Comparison of ENCODE assay signal across 12 mouse cellular contexts in the genomic region with DNA sequence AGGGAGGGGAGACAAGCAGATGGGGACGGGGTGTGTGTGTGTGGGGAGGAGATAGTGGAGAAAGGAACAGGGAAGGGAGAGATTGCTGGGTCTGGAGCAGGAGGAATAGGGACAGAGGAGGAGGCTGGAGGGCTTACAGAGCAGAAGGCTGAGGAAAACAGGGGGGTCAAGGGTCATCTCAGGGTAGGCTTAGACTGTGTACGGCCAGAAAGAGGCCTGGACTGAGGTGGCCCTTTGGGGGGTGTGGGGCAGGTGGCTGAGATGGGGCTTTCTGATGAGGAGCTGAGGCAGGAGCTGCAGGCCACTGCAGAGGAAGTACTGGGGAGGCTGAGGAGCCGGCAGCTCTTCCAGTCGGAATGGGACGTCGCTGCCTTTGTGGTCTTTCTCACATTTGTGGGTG. TPM values are rescaled to one million over a fixed set of nuclear protein-coding genes. Genes with fewer than 3 reads are reported as not detected.
A peak's percentile ranks its signal among the peaks of the same experiment; 100 is the strongest.
DNase-seq lines count a peak whose midpoint lies in the region; ATAC-seq and TF ChIP-seq lines count a peak whose summit lies in the region.
"Had no signal": no experiment of that assay in that cellular context is flagged by ENCODE, and none has a peak within 500 bp of the region (broad histone marks: within the 10 kb centered on the region; RNA-seq: fewer than 3 reads in every experiment).

No protein-coding gene starts in this region.

- H3K4me2 ChIP-seq in heart, embryonic 16.5 days (ENCODE audit: low read depth, low read length): peak overlapping the region; percentile 8; the same call in 1 of the 2 replicates
- H3K4me2 ChIP-seq in heart, embryonic 12.5 days: no peak overlapping the region
- no peak overlapping the region for H3K4me2 ChIP-seq in midbrain, postnatal 0 days (ENCODE audit: low read depth, low read length, poor library complexity, severe bottlenecking)
- no peak overlapping the region for H3K4me2 ChIP-seq in midbrain, embryonic 16.5 days (ENCODE audit: low read length)
- peak overlapping the region; percentile 39 for H3K4me2 ChIP-seq in kidney, postnatal 0 days (ENCODE audit: low read length)
- peak overlapping the region; percentile 50 for H3K4me2 ChIP-seq in stomach, embryonic 16.5 days (ENCODE audit: low read depth, low read length)
- H3K4me2 ChIP-seq: hindbrain, embryonic 15.5 days had no signal

- no peaks in the 10 kb centered on the region for H3K27me3 ChIP-seq in heart, embryonic 16.5 days (ENCODE audit: control insufficient read depth, insufficient read depth, low read length)
- H3K27me3 ChIP-seq in heart, embryonic 12.5 days (replicated peaks): no peaks in the 10 kb centered on the region
- H3K27me3 ChIP-seq in midbrain, postnatal 0 days (ENCODE audit: insufficient read depth, low read length): no peaks in the 10 kb centered on the region
- no peaks in the 10 kb centered on the region for H3K27me3 ChIP-seq in midbrain, embryonic 16.5 days (ENCODE audit: control insufficient read depth, insufficient read depth, low read depth, low read length)
- no peaks in the 10 kb centered on the region for H3K27me3 ChIP-seq in kidney, postnatal 0 days (ENCODE audit: insufficient read depth, low read length)
- H3K27me3 ChIP-seq in stomach, embryonic 16.5 days (ENCODE audit: control insufficient read depth, insufficient read depth, low read length): no peaks in the 10 kb centered on the region
- H3K27me3 ChIP-seq: hindbrain, embryonic 15.5 days had no signal

- H3K4me1 ChIP-seq in heart, embryonic 16.5 days (ENCODE audit: control insufficient read depth, insufficient read depth, low read length): peaks cover 9% of the 10 kb centered on the region
- H3K4me1 ChIP-seq in heart, embryonic 12.5 days (replicated peaks): peaks cover 20% of the 10 kb centered on the region
- H3K4me1 ChIP-seq in midbrain, postnatal 0 days (ENCODE audit: insufficient read depth, low read length): peaks cover 4% of the 10 kb centered on the region; the same call in 1 of the 2 replicates
- peaks cover 8% of the 10 kb centered on the region for H3K4me1 ChIP-seq in midbrain, embryonic 16.5 days (ENCODE audit: control insufficient read depth, insufficient read depth, low read length)
- H3K4me1 ChIP-seq in kidney, postnatal 0 days (replicated peaks; ENCODE audit: insufficient read depth, low read length): peaks cover 4% of the 10 kb centered on the region
- H3K4me1 ChIP-seq in stomach, embryonic 16.5 days (ENCODE audit: control insufficient read depth, insufficient read depth, low read length): peaks cover 5% of the 10 kb centered on the region

- TF ChIP-seq CTCF in midbrain, postnatal 0 days (IDR thresholded peaks at IDR 0.05): no peak
- no peak for TF ChIP-seq CTCF in kidney, postnatal 0 days (IDR thresholded peaks at IDR 0.05; ENCODE audit: low read depth)

- H3K4me3 ChIP-seq in heart, embryonic 16.5 days (ENCODE audit: low read length): no peak overlapping the region
- H3K4me3 ChIP-seq in heart, embryonic 12.5 days: no peak overlapping the region
- H3K4me3 ChIP-seq in midbrain, postnatal 0 days (ENCODE audit: low read depth, low read length): no peak overlapping the region
- no peak overlapping the region for H3K4me3 ChIP-seq in midbrain, embryonic 16.5 days (ENCODE audit: low read depth, low read length)
- 0 out of 2 replicates have a peak overlapping the region, but pooled peaks have one; percentile 2 for H3K4me3 ChIP-seq in kidney, postnatal 0 days (replicated peaks; ENCODE audit: low read depth, low read length)
- peak overlapping the region; percentile 38 for H3K4me3 ChIP-seq in stomach, embryonic 16.5 days (replicated peaks; ENCODE audit: low read length)
- H3K4me3 ChIP-seq: hindbrain, embryonic 15.5 days had no signal

- DNase-seq in midbrain, postnatal 0 days (ENCODE audit: low spot score): no peak
- DNase-seq in kidney, postnatal 0 days (ENCODE audit: low spot score): no peak
- no peak for DNase-seq in right cerebral cortex, postnatal 36 days (ENCODE audit: low spot score in 2 of 2)
- no peak for DNase-seq in thymus, adult 18-20 months
- DNase-seq: gastrocnemius, postnatal 25 days; layer of hippocampus, postnatal 36 days had no signal

- H3K27ac ChIP-seq in heart, embryonic 16.5 days (ENCODE audit: low read length): no peak overlapping the region
- H3K27ac ChIP-seq in heart, embryonic 12.5 days (ENCODE audit: poor library complexity, severe bottlenecking): no peak overlapping the region
- H3K27ac ChIP-seq in midbrain, postnatal 0 days (ENCODE audit: low read depth, low read length): no peak overlapping the region
- H3K27ac ChIP-seq in midbrain, embryonic 16.5 days (ENCODE audit: low read length): no peak overlapping the region
- peak overlapping the region; percentile 47; the same call in 1 of the 2 replicates for H3K27ac ChIP-seq in kidney, postnatal 0 days
- peak overlapping the region; percentile 42; the same call in 1 of the 2 replicates for H3K27ac ChIP-seq in stomach, embryonic 16.5 days (ENCODE audit: low read length)
- H3K27ac ChIP-seq: hindbrain, embryonic 15.5 days had no signal

- no peak for ATAC-seq in heart, embryonic 16.5 days (replicated peaks; ENCODE audit: extremely low read depth, insufficient read depth, low FRiP score)
- no peak for ATAC-seq in heart, embryonic 12.5 days (ENCODE audit: insufficient number of reproducible peaks, low FRiP score)
- ATAC-seq in midbrain, postnatal 0 days (ENCODE audit: low FRiP score): 0 out of 2 replicates have a peak, but pooled peaks have one; percentile 5
- no peak for ATAC-seq in midbrain, embryonic 16.5 days
- peak; percentile 31 for ATAC-seq in kidney, postnatal 0 days (replicated peaks; ENCODE audit: low FRiP score, low read depth)
- peak; percentile 30 for ATAC-seq in stomach, embryonic 16.5 days (ENCODE audit: insufficient read depth, low FRiP score)

- no peaks in the 10 kb centered on the region for H3K9me3 ChIP-seq in heart, embryonic 16.5 days (replicated peaks; ENCODE audit: control insufficient read depth, low read length)
- no peaks in the 10 kb centered on the region for H3K9me3 ChIP-seq in heart, embryonic 12.5 days (replicated peaks)
- no peaks in the 10 kb centered on the region for H3K9me3 ChIP-seq in midbrain, postnatal 0 days (ENCODE audit: low read length)
- no peaks in the 10 kb centered on the region for H3K9me3 ChIP-seq in midbrain, embryonic 16.5 days (replicated peaks; ENCODE audit: control insufficient read depth, low read length, poor library complexity, severe bottlenecking)
- no peaks in the 10 kb centered on the region for H3K9me3 ChIP-seq in kidney, postnatal 0 days (replicated peaks; ENCODE audit: low read length)
- no peaks in the 10 kb centered on the region for H3K9me3 ChIP-seq in stomach, embryonic 16.5 days (replicated peaks; ENCODE audit: control insufficient read depth, low read length)
- H3K9me3 ChIP-seq: hindbrain, embryonic 15.5 days had no signal

- no peaks in the 10 kb centered on the region for H3K36me3 ChIP-seq in heart, embryonic 16.5 days (ENCODE audit: control insufficient read depth, insufficient read depth)
- peaks cover 14% of the 10 kb centered on the region for H3K36me3 ChIP-seq in heart, embryonic 12.5 days
- H3K36me3 ChIP-seq in midbrain, postnatal 0 days (ENCODE audit: insufficient read depth, low read length): peaks cover 5% of the 10 kb centered on the region; the same call in 1 of the 2 replicates
- no peaks in the 10 kb centered on the region for H3K36me3 ChIP-seq in midbrain, embryonic 16.5 days (ENCODE audit: control insufficient read depth, insufficient read depth, low read length)
- H3K36me3 ChIP-seq in kidney, postnatal 0 days (ENCODE audit: insufficient read depth, low read length): no peaks in the 10 kb centered on the region
- H3K36me3 ChIP-seq in stomach, embryonic 16.5 days (ENCODE audit: control insufficient read depth, insufficient read depth, low read length): no peaks in the 10 kb centered on the region
- H3K36me3 ChIP-seq: hindbrain, embryonic 15.5 days had no signal

- WGBS in heart, embryonic 16.5 days: 56% methylated on average over 6 of the region's 6 CpGs
- 47% methylated on average over 5 of the region's 6 CpGs for WGBS in heart, embryonic 12.5 days
- 54% methylated on average over 6 of the region's 6 CpGs for WGBS in midbrain, postnatal 0 days
- 41% methylated on average over 6 of the region's 6 CpGs for WGBS in midbrain, embryonic 16.5 days
- WGBS in kidney, postnatal 0 days: 68% methylated on average over 6 of the region's 6 CpGs
- 36% methylated on average over 6 of the region's 6 CpGs for WGBS in stomach, embryonic 16.5 days

- no peak overlapping the region; the same call in 1 of the 2 replicates for H3K9ac ChIP-seq in heart, embryonic 16.5 days (ENCODE audit: low read length)
- no peak overlapping the region; the same call in 1 of the 2 replicates for H3K9ac ChIP-seq in heart, embryonic 12.5 days
- H3K9ac ChIP-seq in midbrain, postnatal 0 days (replicated peaks; ENCODE audit: low read length, poor library complexity, severe bottlenecking): no peak overlapping the region
- H3K9ac ChIP-seq in midbrain, embryonic 16.5 days (ENCODE audit: low read depth, low read length): no peak overlapping the region
- 0 out of 2 replicates have a peak overlapping the region, but pooled peaks have one; percentile 18 for H3K9ac ChIP-seq in kidney, postnatal 0 days (ENCODE audit: low read depth, low read length)
- H3K9ac ChIP-seq in stomach, embryonic 16.5 days (ENCODE audit: low read length): peak overlapping the region; percentile 64
- H3K9ac ChIP-seq: hindbrain, embryonic 15.5 days had no signal

RNA-seq across cellular contexts. Expression of a gene that starts 0.4 kb away (rescaled TPM):
- 3.5 and 5.4 TPM in 2 replicates for polyA plus RNA-seq in heart, embryonic 16.5 days (2015; fragmentation: Nextera tagmentation; extraction: Ambion mirVana)
- 2.0 and 3.7 TPM in 2 replicates for polyA plus RNA-seq in heart, embryonic 12.5 days (2016; fragmentation: Nextera tagmentation; extraction: Ambion mirVana)
- not detected in 2 replicates for total RNA-seq in midbrain, postnatal 0 days (2014; rRNA removed)
- polyA plus RNA-seq in midbrain, postnatal 0 days (2015; fragmentation: Nextera tagmentation; extraction: Ambion mirVana): 1.1 TPM in 1 of 2 replicates, not detected in the other
- polyA plus RNA-seq in midbrain, embryonic 16.5 days (2015; fragmentation: Nextera tagmentation; extraction: Ambion mirVana): 0.91 and 1.7 TPM in 2 replicates
- polyA plus RNA-seq in kidney, postnatal 0 days (2015; fragmentation: Nextera tagmentation; extraction: Ambion mirVana): 30.9 and 38.3 TPM in 2 replicates
- 57.6 and 68.8 TPM in 2 replicates for polyA plus RNA-seq in stomach, embryonic 16.5 days (2015; fragmentation: Nextera tagmentation; extraction: Ambion mirVana)
- total RNA-seq: gastrocnemius, postnatal 25 days; layer of hippocampus, postnatal 36 days had no signal

RNA-seq across cellular contexts. Expression of a gene that starts 5.9 kb away (rescaled TPM):
- polyA plus RNA-seq in heart, embryonic 16.5 days (2015; fragmentation: Nextera tagmentation; extraction: Ambion mirVana): 55.1 and 58.9 TPM in 2 replicates
- 44.1 and 48.3 TPM in 2 replicates for polyA plus RNA-seq in heart, embryonic 12.5 days (2016; fragmentation: Nextera tagmentation; extraction: Ambion mirVana)
- 115 and 121 TPM in 2 replicates for total RNA-seq in midbrain, postnatal 0 days (2014; rRNA removed)
- 165 and 175 TPM in 2 replicates for polyA plus RNA-seq in midbrain, postnatal 0 days (2015; fragmentation: Nextera tagmentation; extraction: Ambion mirVana)
- polyA plus RNA-seq in midbrain, embryonic 16.5 days (2015; fragmentation: Nextera tagmentation; extraction: Ambion mirVana): 147 and 164 TPM in 2 replicates
- 90.7 and 106 TPM in 2 replicates for polyA plus RNA-seq in kidney, postnatal 0 days (2015; fragmentation: Nextera tagmentation; extraction: Ambion mirVana)
- 50.6 and 51.9 TPM in 2 replicates for polyA plus RNA-seq in stomach, embryonic 16.5 days (2015; fragmentation: Nextera tagmentation; extraction: Ambion mirVana)

RNA-seq across cellular contexts. Expression of a gene that starts 9.8 kb away (rescaled TPM):
- not detected in 2 replicates for polyA plus RNA-seq in heart, embryonic 16.5 days (2015; fragmentation: Nextera tagmentation; extraction: Ambion mirVana)
- polyA plus RNA-seq in heart, embryonic 12.5 days (2016; fragmentation: Nextera tagmentation; extraction: Ambion mirVana): not detected in 2 replicates
- not detected in 2 replicates for total RNA-seq in midbrain, postnatal 0 days (2014; rRNA removed)
- polyA plus RNA-seq in midbrain, postnatal 0 days (2015; fragmentation: Nextera tagmentation; extraction: Ambion mirVana): not detected in 2 replicates
- not detected in 2 replicates for polyA plus RNA-seq in midbrain, embryonic 16.5 days (2015; fragmentation: Nextera tagmentation; extraction: Ambion mirVana)
- not detected in 2 replicates for polyA plus RNA-seq in kidney, postnatal 0 days (2015; fragmentation: Nextera tagmentation; extraction: Ambion mirVana)
- polyA plus RNA-seq in stomach, embryonic 16.5 days (2015; fragmentation: Nextera tagmentation; extraction: Ambion mirVana): not detected in 2 replicates
- total RNA-seq: gastrocnemius, postnatal 25 days; layer of hippocampus, postnatal 36 days had no signal
- polyA plus RNA-seq: forebrain, embryonic 11.5 days; hindbrain, embryonic 15.5 days had no signal

RNA-seq across cellular contexts. Expression of a gene that starts 42.2 kb away (rescaled TPM):
- polyA plus RNA-seq in heart, embryonic 16.5 days (2015; fragmentation: Nextera tagmentation; extraction: Ambion mirVana): 90.5 and 95.8 TPM in 2 replicates
- polyA plus RNA-seq in heart, embryonic 12.5 days (2016; fragmentation: Nextera tagmentation; extraction: Ambion mirVana): 111 and 114 TPM in 2 replicates
- 176 and 179 TPM in 2 replicates for total RNA-seq in midbrain, postnatal 0 days (2014; rRNA removed)
- 146 and 149 TPM in 2 replicates for polyA plus RNA-seq in midbrain, postnatal 0 days (2015; fragmentation: Nextera tagmentation; extraction: Ambion mirVana)
- 194 and 204 TPM in 2 replicates for polyA plus RNA-seq in midbrain, embryonic 16.5 days (2015; fragmentation: Nextera tagmentation; extraction: Ambion mirVana)
- 108 and 120 TPM in 2 replicates for polyA plus RNA-seq in kidney, postnatal 0 days (2015; fragmentation: Nextera tagmentation; extraction: Ambion mirVana)
- polyA plus RNA-seq in stomach, embryonic 16.5 days (2015; fragmentation: Nextera tagmentation; extraction: Ambion mirVana): 139 and 142 TPM in 2 replicates

RNA-seq across cellular contexts. Expression of a gene that starts 42.4 kb away (rescaled TPM):
- 13.4 and 14.0 TPM in 2 replicates for polyA plus RNA-seq in heart, embryonic 16.5 days (2015; fragmentation: Nextera tagmentation; extraction: Ambion mirVana)
- 16.3 and 16.7 TPM in 2 replicates for polyA plus RNA-seq in heart, embryonic 12.5 days (2016; fragmentation: Nextera tagmentation; extraction: Ambion mirVana)
- 28.4 and 28.9 TPM in 2 replicates for total RNA-seq in midbrain, postnatal 0 days (2014; rRNA removed)
- 5.8 and 7.0 TPM in 2 replicates for polyA plus RNA-seq in midbrain, postnatal 0 days (2015; fragmentation: Nextera tagmentation; extraction: Ambion mirVana)
- 11.3 and 12.2 TPM in 2 replicates for polyA plus RNA-seq in midbrain, embryonic 16.5 days (2015; fragmentation: Nextera tagmentation; extraction: Ambion mirVana)
- 15.2 and 16.8 TPM in 2 replicates for polyA plus RNA-seq in kidney, postnatal 0 days (2015; fragmentation: Nextera tagmentation; extraction: Ambion mirVana)
- 11.7 and 13.3 TPM in 2 replicates for polyA plus RNA-seq in stomach, embryonic 16.5 days (2015; fragmentation: Nextera tagmentation; extraction: Ambion mirVana)

Comparison
In these comparisons a context has a peak if more than half of its experiments do, and no peak if none do; other contexts are left out.
1. ATAC-seq: peak in midbrain, postnatal 0 days (single experiment), kidney, postnatal 0 days (single experiment) and stomach, embryonic 16.5 days (single experiment); none in heart, embryonic 16.5 days (single experiment), heart, embryonic 12.5 days (single experiment) and midbrain, embryonic 16.5 days (single experiment).
2. H3K4me2 ChIP-seq: peak in heart, embryonic 16.5 days (single experiment), kidney, postnatal 0 days (single experiment) and stomach, embryonic 16.5 days (single experiment); none in heart, embryonic 12.5 days (single experiment), midbrain, postnatal 0 days (single experiment) and midbrain, embryonic 16.5 days (single experiment).
3. H3K27ac ChIP-seq: peak in kidney, postnatal 0 days (single experiment) and stomach, embryonic 16.5 days (single experiment); none in heart, embryonic 16.5 days (single experiment), heart, embryonic 12.5 days (single experiment), midbrain, postnatal 0 days (single experiment) and midbrain, embryonic 16.5 days (single experiment).
4. H3K4me3 ChIP-seq: peak in kidney, postnatal 0 days (single experiment) and stomach, embryonic 16.5 days (single experiment); none in heart, embryonic 16.5 days (single experiment), heart, embryonic 12.5 days (single experiment), midbrain, postnatal 0 days (single experiment) and midbrain, embryonic 16.5 days (single experiment).
5. H3K9ac ChIP-seq: peak in kidney, postnatal 0 days (single experiment) and stomach, embryonic 16.5 days (single experiment); none in heart, embryonic 16.5 days (single experiment), heart, embryonic 12.5 days (single experiment), midbrain, postnatal 0 days (single experiment) and midbrain, embryonic 16.5 days (single experiment).